Mouse (Mus musculus) neural tube, embryonic 15.5 days (tissue): ENCODE data around the gene Cpox. TPM values are rescaled to one million over a fixed set of nuclear protein-coding genes. Genes with fewer than 3 reads are reported as not detected.
"Not testable (repeated sequence)": the region's sequence is repeated elsewhere in the genome, so short reads cannot be mapped to it uniquely, and the experiment has no call there.

Source experiments
- ATAC-seq: fragments of 200-750 bp; cut with Nextera tagmentation; 2 replicates; pipeline ENCODE4 v1.8.0; 2017; ENCODE audit warnings: mild to moderate bottlenecking, moderate TSS enrichment, moderate library complexity; ENCODE audit not compliant: low FRiP score
- H3K27ac ChIP-seq: fragments of 300-500 bp; sonication (generic); replicated peaks from 2 replicates; pipeline ENCODE4 v1.5.1; 2015; ENCODE audit warnings: mild to moderate bottlenecking, inconsistent platforms
- H3K27me3 ChIP-seq: fragments of 300-500 bp; sonication (generic); replicated peaks from 2 replicates; pipeline ENCODE4 v1.6.1; 2015; ENCODE audit warnings: inconsistent platforms
- H3K36me3 ChIP-seq: fragments of 300-500 bp; sonication (generic); 2 replicates; pipeline ENCODE4 v1.6.1; 2015; ENCODE audit warnings: inconsistent platforms
- H3K4me1 ChIP-seq: fragments of 300-500 bp; sonication (generic); 2 replicates; pipeline ENCODE4 v1.6.1; 2015; ENCODE audit warnings: inconsistent platforms
- H3K4me2 ChIP-seq: fragments of 300-500 bp; sonication (generic); 2 replicates; pipeline ENCODE4 v1.6.1; 2015; ENCODE audit warnings: inconsistent platforms, mild to moderate bottlenecking, moderate library complexity
- H3K4me3 ChIP-seq: fragments of 300-500 bp; sonication (generic); replicated peaks from 2 replicates; pipeline ENCODE4 v1.5.1; 2015; ENCODE audit warnings: mild to moderate bottlenecking, inconsistent platforms
- H3K9ac ChIP-seq: fragments of 300-500 bp; sonication (generic); replicated peaks from 2 replicates; pipeline ENCODE4 v1.6.1; 2015; ENCODE audit warnings: mild to moderate bottlenecking, inconsistent platforms
- H3K9me3 ChIP-seq: fragments of 300-500 bp; sonication (generic); replicated peaks from 2 replicates; pipeline ENCODE4 v1.6.1; 2016; ENCODE audit warnings: inconsistent platforms
- WGBS: fragments of 180-500 bp; shearing (Covaris S2); methylation state at CpG from one replicate; pipeline ENCODE4 v1.1.7; 2015; ENCODE audit warnings: mixed read lengths; 5-methylcytosine and 5-hydroxymethylcytosine counted together
- polyA plus RNA-seq: library from polyadenylated mRNA; unstranded; fragments of >200 nt; fragmentation: Nextera tagmentation; extraction: Ambion mirVana; gene quantifications from 2 replicates; pipeline ENCODE4 v1.2.1, GENCODE M21; 2015

Cpox gene
- polyA plus RNA-seq, 1 experiment from 2014 or later, result 15.8 TPM

DNA sequence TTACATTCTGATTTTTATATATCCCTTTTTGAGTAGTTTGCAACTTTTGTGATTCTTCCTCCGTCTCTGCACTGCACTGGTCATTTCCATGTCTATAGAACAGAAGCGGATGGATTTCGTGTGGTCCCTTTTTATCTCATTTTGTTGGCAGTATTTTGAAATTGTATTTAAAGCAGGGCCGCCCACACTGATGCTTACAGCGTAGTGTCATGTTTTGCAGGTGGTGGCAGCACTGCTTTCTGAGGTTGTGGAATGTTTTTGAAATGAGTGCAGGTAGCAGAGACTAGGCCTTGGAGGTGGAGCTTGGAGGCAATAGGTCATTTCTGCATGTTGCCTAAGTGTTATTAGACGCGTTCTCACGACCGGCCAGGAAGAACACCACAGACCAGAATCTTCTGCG, 20.1 kb upstream of the Cpox start:
- 97% methylated on average over 10 of the region's 10 CpGs for WGBS
- Histone ChIP-seq H3K9ac (no peak overlapping the region), H3K27ac (no peak overlapping the region), H3K9me3 (no peaks in the 10 kb centered on the region), H3K36me3 (no peaks in the 10 kb centered on the region), H3K27me3 (no peaks in the 10 kb centered on the region), H3K4me3 (no peak overlapping the region), H3K4me2 (no peak overlapping the region), H3K4me1 (no peaks in the 10 kb centered on the region)
- no peak for ATAC-seq

DNA sequence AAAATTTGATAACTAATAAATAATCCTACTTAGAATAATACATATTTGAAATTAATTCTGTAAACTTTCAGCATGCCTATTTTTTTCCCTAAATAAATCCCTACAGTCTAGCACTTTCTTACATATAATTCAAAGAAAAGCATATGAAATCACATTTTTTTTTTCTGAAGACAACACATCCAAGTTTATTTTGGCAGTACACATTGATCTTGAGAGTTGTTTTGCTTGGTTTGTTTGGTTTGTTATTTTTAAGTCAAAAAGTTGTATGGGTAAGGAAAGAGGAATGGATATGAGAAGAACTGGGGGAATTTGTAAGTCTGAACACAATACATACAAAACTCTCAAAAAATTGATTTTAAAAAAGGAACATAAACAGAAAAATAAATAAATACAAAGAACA, 14.3 kb upstream of the Cpox start:
- no peak overlapping the region for H3K27ac ChIP-seq
- no peak overlapping the region for H3K4me3 ChIP-seq
- H3K9ac ChIP-seq, result no peak overlapping the region
- no peak overlapping the region for H3K4me2 ChIP-seq
- ATAC-seq, result no peak
- H3K4me1 ChIP-seq, result no peaks in the 10 kb centered on the region
- H3K36me3 ChIP-seq, result no peaks in the 10 kb centered on the region
- no peaks in the 10 kb centered on the region for H3K9me3 ChIP-seq
- H3K27me3 ChIP-seq, result no peaks in the 10 kb centered on the region

- no peaks in the 10 kb centered on the region for H3K27me3 ChIP-seq
- H3K36me3 ChIP-seq, result no peaks in the 10 kb centered on the region
- no peaks in the 10 kb centered on the region for H3K4me1 ChIP-seq
- ATAC-seq, result no peak
- WGBS, result 94% methylated on average over 4 of the region's 4 CpGs
- no peak overlapping the region for H3K9ac ChIP-seq
- H3K4me3 ChIP-seq, result no peak overlapping the region
- no peak overlapping the region for H3K27ac ChIP-seq
- no peak overlapping the region for H3K4me2 ChIP-seq
- H3K9me3 ChIP-seq, result no peaks in the 10 kb centered on the region
Measured at GRCm38 (mm10) chr16:58656526-58656925, 13.6 kb upstream of the Cpox start.

GRCm38 (mm10) chr16:58658668-58659067, 11.4 kb upstream of the Cpox start:
- Histone ChIP-seq H3K4me3 (no peak overlapping the region), H3K9ac (no peak overlapping the region), H3K4me1 (no peaks in the 10 kb centered on the region), H3K4me2 (no peak overlapping the region), H3K27me3 (no peaks in the 10 kb centered on the region), H3K9me3 (no peaks in the 10 kb centered on the region), H3K27ac (no peak overlapping the region), H3K36me3 (no peaks in the 10 kb centered on the region)
- 94% methylated on average over 6 of the region's 6 CpGs for WGBS
- ATAC-seq, result no peak

GRCm38 (mm10) chr16:58661826-58662225, 8.3 kb upstream of the Cpox start:
- H3K27me3 ChIP-seq, result no peaks in the 10 kb centered on the region
- no peaks in the 10 kb centered on the region for H3K9me3 ChIP-seq
- 79% methylated on average over 5 of the region's 5 CpGs for WGBS
- no peak for ATAC-seq
- no peaks in the 10 kb centered on the region for H3K36me3 ChIP-seq
- H3K27ac ChIP-seq, result no peak overlapping the region
- no peak overlapping the region for H3K9ac ChIP-seq
- H3K4me1 ChIP-seq, result no peaks in the 10 kb centered on the region
- no peak overlapping the region for H3K4me3 ChIP-seq
- no peak overlapping the region for H3K4me2 ChIP-seq

DNA sequence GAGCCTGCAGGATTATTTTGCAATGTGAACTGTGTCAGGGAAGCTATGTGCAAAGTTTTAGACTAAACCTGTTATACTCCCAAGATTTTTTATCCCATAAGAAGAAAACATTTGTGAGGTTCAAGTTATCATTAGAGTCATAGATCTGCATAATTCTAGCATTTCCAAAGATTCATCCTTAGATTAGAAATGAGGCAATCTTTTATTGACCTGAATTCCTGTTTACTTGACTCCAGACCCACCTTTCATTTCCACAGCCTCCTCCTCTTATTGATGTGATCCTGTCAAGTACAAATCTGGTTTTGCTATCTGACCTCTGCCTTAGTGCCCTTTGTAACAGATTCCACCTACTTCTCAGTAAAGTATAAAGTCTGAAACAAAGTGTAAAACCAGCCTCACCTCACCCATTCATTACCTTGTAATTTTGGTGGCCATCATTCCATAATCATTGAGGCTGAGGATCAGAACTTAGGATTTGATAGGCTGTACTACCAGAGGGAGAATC, 7.8 kb upstream of the Cpox start:
- Histone ChIP-seq H3K27ac (no peak overlapping the region), H3K4me2 (no peak overlapping the region), H3K9me3 (no peaks in the 10 kb centered on the region), H3K27me3 (no peaks in the 10 kb centered on the region), H3K36me3 (no peaks in the 10 kb centered on the region), H3K9ac (no peak overlapping the region), H3K4me1 (no peaks in the 10 kb centered on the region), H3K4me3 (no peak overlapping the region)
- no peak for ATAC-seq

DNA sequence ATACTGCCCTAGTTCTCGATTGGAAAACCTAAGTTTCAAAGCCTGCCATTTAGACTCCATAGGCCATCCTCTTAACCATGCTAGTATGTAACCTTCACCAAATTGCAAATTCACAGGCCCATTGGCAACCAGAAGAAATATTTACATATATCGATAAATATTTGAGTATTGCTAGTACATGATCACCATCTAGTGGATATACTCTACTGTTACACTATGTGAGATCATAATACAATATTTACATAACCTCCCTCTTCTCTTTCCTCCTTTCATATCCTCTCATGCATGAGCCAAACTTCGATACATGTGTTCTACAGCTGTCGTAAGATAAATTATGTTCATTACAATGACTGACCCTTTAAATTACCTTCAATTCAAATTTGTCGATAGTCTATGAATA, 7.1 kb upstream of the Cpox start:
- no peak overlapping the region for H3K4me2 ChIP-seq
- no peaks in the 10 kb centered on the region for H3K27me3 ChIP-seq
- no peaks in the 10 kb centered on the region for H3K4me1 ChIP-seq
- H3K9me3 ChIP-seq, result no peaks in the 10 kb centered on the region
- H3K9ac ChIP-seq, result no peak overlapping the region
- H3K27ac ChIP-seq, result no peak overlapping the region
- H3K36me3 ChIP-seq, result no peaks in the 10 kb centered on the region
- no peak overlapping the region for H3K4me3 ChIP-seq
- ATAC-seq, result peak; percentile 75; the same call in 1 of the 2 replicates
- WGBS, result 74% methylated on average over 5 of the region's 5 CpGs

DNA sequence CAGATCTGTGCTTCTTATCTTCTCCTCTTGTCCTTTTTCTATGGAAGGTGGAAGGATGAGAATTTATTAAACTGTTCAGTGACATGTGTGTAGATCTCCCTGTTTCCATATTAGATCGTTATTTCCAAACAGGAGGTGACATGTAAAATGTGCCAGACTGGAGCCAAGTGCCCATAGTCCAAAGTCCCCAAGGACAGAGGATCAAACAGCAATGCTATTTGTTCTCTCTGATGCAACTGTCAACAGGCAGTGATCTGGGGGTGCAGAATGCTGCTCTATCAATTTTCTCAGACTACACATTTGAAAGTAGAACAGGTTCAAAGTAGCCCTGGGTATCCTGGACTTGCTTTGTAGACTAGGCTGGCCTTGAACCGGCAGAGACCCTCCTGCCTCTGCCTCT, 6.3 kb upstream of the Cpox start:
- Histone ChIP-seq H3K4me2 (no peak overlapping the region), H3K4me3 (no peak overlapping the region), H3K36me3 (no peaks in the 10 kb centered on the region), H3K9me3 (no peaks in the 10 kb centered on the region), H3K9ac (no peak overlapping the region), H3K27me3 (no peaks in the 10 kb centered on the region), H3K27ac (no peak overlapping the region), H3K4me1 (no peaks in the 10 kb centered on the region)
- WGBS, result 92% methylated on average over 2 of the region's 2 CpGs
- no peak for ATAC-seq

DNA sequence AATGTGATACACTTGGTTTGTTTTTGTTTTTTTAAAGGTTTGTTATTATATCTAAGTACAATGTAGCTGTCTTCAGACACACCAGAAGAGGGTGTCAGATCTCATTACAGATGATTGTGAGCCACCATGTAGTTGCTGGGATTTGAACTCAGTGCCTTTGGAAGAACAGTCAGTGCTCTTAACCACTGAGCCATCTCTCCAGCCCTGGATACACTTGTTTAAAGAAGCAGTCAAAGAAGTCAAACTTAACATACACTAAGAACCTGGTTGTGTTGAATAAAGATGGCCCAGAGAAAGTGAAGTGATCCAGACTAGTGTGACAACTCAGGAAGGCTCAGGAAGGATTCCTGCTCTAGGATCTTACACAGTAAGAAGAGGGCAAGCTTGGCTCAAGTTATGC, 5.0 kb upstream of the Cpox start:
- not testable (repeated sequence) for H3K27ac ChIP-seq, H3K4me3 ChIP-seq, ATAC-seq, H3K9ac ChIP-seq, H3K4me1 ChIP-seq, H3K9me3 ChIP-seq, H3K36me3 ChIP-seq, H3K27me3 ChIP-seq, H3K4me2 ChIP-seq

GRCm38 (mm10) chr16:58666681-58667080, 3.4 kb upstream of the Cpox start:
- not testable (repeated sequence) for H3K27ac ChIP-seq, H3K36me3 ChIP-seq, H3K4me2 ChIP-seq, H3K4me3 ChIP-seq, H3K9me3 ChIP-seq, H3K9ac ChIP-seq, ATAC-seq, H3K27me3 ChIP-seq
- 83% methylated on average over 3 of the region's 3 CpGs for WGBS
- peaks cover 18% of the 10 kb centered on the region for H3K4me1 ChIP-seq

DNA sequence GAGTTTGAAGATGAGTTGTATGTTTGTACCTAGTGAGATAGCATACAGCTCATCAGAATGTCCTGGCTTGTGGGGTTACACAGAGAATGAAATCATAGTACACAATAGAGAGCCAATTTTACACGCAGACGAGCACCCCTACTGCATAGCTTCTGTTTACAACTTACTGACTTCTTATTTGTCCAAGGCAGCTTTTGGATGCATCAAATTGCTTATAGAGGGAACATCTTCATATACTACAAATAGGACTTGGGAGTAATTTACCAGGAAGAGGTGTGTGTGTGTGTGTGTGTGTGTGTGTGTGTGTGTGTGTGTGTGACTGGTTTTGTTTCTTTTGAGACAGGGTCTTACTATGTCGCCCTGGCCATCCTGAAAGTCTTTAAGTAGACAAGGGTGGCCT, 1.5 kb upstream of the Cpox start:
- no peak for ATAC-seq
- H3K4me2 ChIP-seq, result no peak overlapping the region
- no peak overlapping the region for H3K9ac ChIP-seq
- H3K36me3 ChIP-seq, result peaks cover under 1% of the 10 kb centered on the region; the same call in 1 of the 2 replicates
- H3K27me3 ChIP-seq, result no peaks in the 10 kb centered on the region
- H3K27ac ChIP-seq, result no peak overlapping the region
- H3K9me3 ChIP-seq, result no peaks in the 10 kb centered on the region
- H3K4me1 ChIP-seq, result peaks cover 23% of the 10 kb centered on the region
- 87% methylated on average over 3 of the region's 3 CpGs for WGBS
- no peak overlapping the region for H3K4me3 ChIP-seq

DNA sequence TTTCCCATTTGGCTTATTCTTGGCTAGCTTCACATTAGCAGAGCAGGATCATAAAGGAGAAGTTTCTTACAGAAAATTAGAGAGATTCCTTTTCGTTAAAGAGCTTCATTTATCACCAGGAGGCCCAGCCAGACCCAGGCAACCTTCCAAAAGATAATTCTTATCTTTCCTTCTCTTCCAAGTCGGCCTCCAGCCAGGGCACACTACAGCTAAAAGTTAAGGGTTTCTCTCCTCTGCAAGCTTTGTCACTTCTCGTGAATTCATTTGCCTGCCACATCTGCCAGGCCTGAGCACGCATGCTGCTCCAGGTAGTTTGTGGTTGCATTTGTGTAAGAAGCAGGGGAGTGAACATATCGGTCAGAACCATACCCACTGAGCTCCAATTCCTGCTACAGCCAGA, 828 bp upstream of the Cpox start:
- no peak for ATAC-seq

GRCm38 (mm10) chr16:58670643-58671042, 551 bp downstream of the Cpox start:
- no peaks in the 10 kb centered on the region for H3K9me3 ChIP-seq
- no peaks in the 10 kb centered on the region for H3K27me3 ChIP-seq
- H3K4me2 ChIP-seq, result peak overlapping the region; percentile 65
- peak overlapping the region; percentile 85 for H3K27ac ChIP-seq
- H3K4me1 ChIP-seq, result peaks cover 23% of the 10 kb centered on the region
- H3K36me3 ChIP-seq, result peaks cover 19% of the 10 kb centered on the region
- peak overlapping the region; percentile 77 for H3K9ac ChIP-seq
- WGBS, result under 1% methylated on average over 25 of the region's 25 CpGs
- peak; percentile 81 for ATAC-seq
- H3K4me3 ChIP-seq, result peak overlapping the region; percentile 79

More for the DNA sequence above, 828 bp upstream of the Cpox start:
- peaks cover 23% of the 10 kb centered on the region for H3K4me1 ChIP-seq
- H3K9ac ChIP-seq, result no peak overlapping the region
- H3K27me3 ChIP-seq, result no peaks in the 10 kb centered on the region
- H3K9me3 ChIP-seq, result no peaks in the 10 kb centered on the region
- peaks cover 8% of the 10 kb centered on the region; the same call in 1 of the 2 replicates for H3K36me3 ChIP-seq
- H3K4me2 ChIP-seq, result peak overlapping the region; percentile 65
- 58% methylated on average over 5 of the region's 5 CpGs for WGBS
- H3K27ac ChIP-seq, result no peak overlapping the region
- peak overlapping the region; percentile 79; the same call in 1 of the 2 replicates for H3K4me3 ChIP-seq
